Mouse (Mus musculus) kidney, adult 11 months (tissue): Measurements from ENCODE around the gene Fnip1.

Experiments
- DNase-seq: peaks from one replicate; pipeline ENCODE4 v3.0.0; 2022

Gene Fnip1

GRCm38 (mm10) chr11:54562761-54563160 lies 124.8 kb downstream of the Fnip1 start:
- no peak for DNase-seq
